Mouse (Mus musculus) brain, embryonic 14.5 days (tissue): ENCODE results near the gene Pdha1.

Source experiments
- CTCF ChIP-seq: fragments of 200-500 bp; IDR thresholded peaks from 2 replicates; pipeline ENCODE4 v1.5.1; 2012; ENCODE audit warnings: inconsistent platforms, mild to moderate bottlenecking, moderate library complexity, borderline replicate concordance; ENCODE audit not compliant: insufficient read depth, insufficient read length; ENCODE audit errors: extremely low read depth
- POLR2A ChIP-seq: fragments of 200-500 bp; IDR thresholded peaks from 2 replicates; pipeline ENCODE4 v1.6.1; 2012; ENCODE audit warnings: mild to moderate bottlenecking, inconsistent platforms, borderline replicate concordance; ENCODE audit not compliant: poor library complexity, insufficient read depth, insufficient read length, severe bottlenecking; ENCODE audit errors: extremely low read depth

DNA sequence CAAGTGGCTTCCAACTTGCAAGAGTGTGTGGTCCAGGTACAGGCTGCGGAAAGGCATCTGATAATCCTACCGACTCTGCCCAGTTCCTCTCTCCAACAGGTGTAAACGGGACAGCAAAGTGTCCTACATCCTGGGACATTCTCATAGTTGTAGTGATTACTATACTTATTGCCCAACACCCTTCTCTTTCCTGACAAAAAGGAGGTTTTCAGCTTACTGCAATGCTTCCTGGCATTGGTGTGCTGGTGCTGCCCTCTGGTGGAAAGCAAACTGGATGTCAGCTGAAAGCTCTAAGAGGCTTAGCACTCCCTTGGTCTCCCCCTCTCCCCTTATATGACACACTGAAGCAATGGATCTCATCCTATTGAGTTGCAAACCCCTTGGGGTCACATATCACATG lies 21.6 kb downstream of the Pdha1 start:
- no peak for TF ChIP-seq POLR2A
- peak; percentile 75; the same call in 1 of the 2 replicates for TF ChIP-seq CTCF
